Mouse (Mus musculus): Measurements from ENCODE around the gene H2-T22. TPM values are rescaled to one million over a fixed set of nuclear protein-coding genes. Genes with fewer than 3 reads are reported as not detected.
"Not testable (repeated sequence)": the region's sequence is repeated elsewhere in the genome, so short reads cannot be mapped to it uniquely, and the experiment has no call there.

The H2-T22 gene
- polyA plus RNA-seq, 2 experiments from 2014 or later: 415 to 458 TPM

- ATAC-seq: no peak
Measured at GRCm38 (mm10) chr17:36028879-36029619, 13.5 kb downstream of the H2-T22 start.

- no peak for ATAC-seq
Measured at GRCm38 (mm10) chr17:36027663-36028062, 14.9 kb downstream of the H2-T22 start.

- ATAC-seq: no peak
Measured at GRCm38 (mm10) chr17:36025901-36026300, 16.6 kb downstream of the H2-T22 start.

- ATAC-seq: no peak
Measured at GRCm38 (mm10) chr17:36025197-36025596, 17.4 kb downstream of the H2-T22 start.

- ATAC-seq: peak; percentile 59
Measured at GRCm38 (mm10) chr17:36023710-36024654, 18.6 kb downstream of the H2-T22 start.

- no peak for ATAC-seq
Measured at GRCm38 (mm10) chr17:36022922-36023321, 19.6 kb downstream of the H2-T22 start.

- no peak for ATAC-seq
Measured at GRCm38 (mm10) chr17:36022098-36022497, 20.4 kb downstream of the H2-T22 start.

- no peak for ATAC-seq
Measured at GRCm38 (mm10) chr17:36021309-36021708, 21.2 kb downstream of the H2-T22 start.

- peak; percentile 76 for ATAC-seq
Measured at GRCm38 (mm10) chr17:36020191-36021073, 22.1 kb downstream of the H2-T22 start, which contains the start of gene H2-T24. TSS of gene H2-T24 (minus strand) at chr17:36020560.

GRCm38 (mm10) chr17:36019519-36019918 lies 23.0 kb downstream of the H2-T22 start:
- no peak for ATAC-seq

- no peak for ATAC-seq
Measured at GRCm38 (mm10) chr17:36018979-36019378, 23.6 kb downstream of the H2-T22 start.

GRCm38 (mm10) chr17:36017046-36017445 lies 25.5 kb downstream of the H2-T22 start:
- no peak for ATAC-seq

- ATAC-seq: no peak
Measured at GRCm38 (mm10) chr17:36014977-36015376, 27.6 kb downstream of the H2-T22 start.

- not testable (repeated sequence) for ATAC-seq
Measured at GRCm38 (mm10) chr17:36004409-36004808, 38.1 kb downstream of the H2-T22 start.

- ATAC-seq: no peak
Measured at GRCm38 (mm10) chr17:36003331-36003730, 39.2 kb downstream of the H2-T22 start.

GRCm38 (mm10) chr17:36001966-36002365 lies 40.6 kb downstream of the H2-T22 start:
- no peak for ATAC-seq

- peak; percentile 26 for ATAC-seq
Measured at GRCm38 (mm10) chr17:36001121-36001897, 41.2 kb downstream of the H2-T22 start.

GRCm38 (mm10) chr17:36000349-36000748 lies 42.2 kb downstream of the H2-T22 start:
- no peak for ATAC-seq

GRCm38 (mm10) chr17:35999356-35999755 lies 43.2 kb downstream of the H2-T22 start:
- ATAC-seq: peak; percentile 53

- no peak for ATAC-seq
Measured at GRCm38 (mm10) chr17:35998545-35999305, 43.8 kb downstream of the H2-T22 start.

All from activated CD4-positive, CD25-positive, alpha-beta regulatory T cell, adult 4 months (primary cell).